Mouse (Mus musculus) layer of hippocampus, postnatal 36 days (tissue): ENCODE measurements around the gene Ackr3. TPM values are rescaled to one million over a fixed set of nuclear protein-coding genes. Genes with fewer than 3 reads are reported as not detected.

Source experiments
- DNase-seq, 2 experiments: peaks; one replicate each; pipeline ENCODE4 v3.0.0; 2022
- total RNA-seq, 2 experiments: library from RNA; stranded (reverse); gene quantifications; 2 replicates each; pipeline ENCODE4 v1.2.3; 2021

The Ackr3 gene
- total RNA-seq, 2 experiments from 2014 or later: 16.3 to 17.0 TPM

- DNase-seq: no peak
Observed at GRCm38 (mm10) chr1:90260704-90261581, 57.2 kb downstream of the Ackr3 start.

GRCm38 (mm10) chr1:90262380-90262779 is 58.6 kb downstream of the Ackr3 start:
- no peak for DNase-seq

Other genes with a start within 250 kb of the Ackr3 start
- gene Asb18, start 189.3 kb upstream of the Ackr3 start, total RNA-seq: 1 to 10 TPM; 2.0 to 2.1 TPM
- 1 to 10 TPM in 1 of 2 experiments, under 1 TPM in 1; 0.63 to 1.3 TPM for gene Iqca, start 50.6 kb upstream of the Ackr3 start, total RNA-seq